Mouse (Mus musculus) CH12.LX (cell line): ENCODE data around the gene Adcy5. TPM values are rescaled to one million over a fixed set of nuclear protein-coding genes. Genes with fewer than 3 reads are reported as not detected.

Source experiments
- DNase-seq: peaks from one replicate; pipeline ENCODE4 v3.0.0-alpha.2; 2013; ENCODE audit errors: extremely low read depth
- H3K27ac ChIP-seq: 2 replicates; pipeline ENCODE4 v1.5.1; 2012; ENCODE audit warnings: low read depth, mild to moderate bottlenecking, control low read depth, moderate library complexity; ENCODE audit not compliant: insufficient read depth
- H3K27me3 ChIP-seq: replicated peaks from 2 replicates; pipeline ENCODE3; 2012; ENCODE audit warnings: inconsistent platforms
- H3K36me3 ChIP-seq, 2 experiments: replicated peaks in 1 of 2; 2 replicates each; pipeline versions ENCODE3 to v1.6.1; 2012; ENCODE audit warnings: inconsistent platforms in 1 of 2, low read length in 1 of 2, mild to moderate bottlenecking in 1 of 2, mixed read lengths in 1 of 2, moderate library complexity in 1 of 2; ENCODE audit not compliant: control insufficient read depth in 1 of 2, insufficient read depth in 1 of 2
- H3K4me1 ChIP-seq, 2 experiments: 2 replicates each; pipeline ENCODE4 v1.6.1; 2012; ENCODE audit warnings: inconsistent platforms in 1 of 2, moderate library complexity in 1 of 2; ENCODE audit not compliant: insufficient read depth in 2 of 2, control insufficient read depth in 1 of 2
- H3K4me2 ChIP-seq: 2 replicates; pipeline ENCODE4 v1.6.1; 2012; ENCODE audit warnings: low read depth, mild to moderate bottlenecking, control low read depth; ENCODE audit not compliant: poor library complexity, insufficient read depth, severe bottlenecking
- H3K4me3 ChIP-seq, 3 experiments: fragments of 150-350 bp in 1 of 3; sonication (generic) in 1 of 3; replicated peaks in 1 of 3; 2 replicates each; pipeline versions ENCODE3 to v1.5.1; 2011 to 2012; ENCODE audit warnings: low read depth in 2 of 3, low read length in 2 of 3, mild to moderate bottlenecking in 2 of 3, moderate library complexity in 2 of 3, control low read depth in 1 of 3, improper control_type of control experiment in 1 of 3, inconsistent platforms in 1 of 3, mixed read lengths in 1 of 3; ENCODE audit not compliant: poor library complexity in 1 of 3
- H3K79me2 ChIP-seq: replicated peaks from 2 replicates; pipeline ENCODE4 v1.6.1; 2012; ENCODE audit warnings: mild to moderate bottlenecking, moderate library complexity; ENCODE audit not compliant: control insufficient read depth, poor library complexity, insufficient read depth, severe bottlenecking; ENCODE audit errors: extremely low read depth
- H3K9ac ChIP-seq: 2 replicates; pipeline ENCODE4 v1.6.1; 2012; ENCODE audit warnings: low read depth, mild to moderate bottlenecking, control low read depth, moderate library complexity; ENCODE audit not compliant: insufficient read depth
- H3K9me3 ChIP-seq: replicated peaks from 2 replicates; pipeline ENCODE3; 2012; ENCODE audit warnings: low read length, inconsistent platforms, mixed read lengths
- BHLHE40 ChIP-seq: IDR thresholded peaks from 2 replicates; pipeline ENCODE4 v1.6.1; 2011; ENCODE audit warnings: mild to moderate bottlenecking, low read depth, low read length, improper control_type of control experiment
- CHD1 ChIP-seq: IDR thresholded peaks from 2 replicates; pipeline ENCODE4 v1.6.1; 2012; ENCODE audit warnings: low read depth, low read length, improper control_type of control experiment, inconsistent platforms
- CTCF ChIP-seq, 2 experiments: IDR thresholded peaks in 1 of 2; conservative IDR thresholded peaks in 1 of 2; 2 replicates each; pipeline ENCODE4 v1.5.1; 2011 to 2012; ENCODE audit warnings: low read depth in 2 of 2, low read length in 2 of 2, improper control_type of control experiment in 1 of 2, inconsistent platforms in 1 of 2, mild to moderate bottlenecking in 1 of 2, moderate library complexity in 1 of 2
- EP300 ChIP-seq: IDR thresholded peaks from 2 replicates; pipeline ENCODE4 v1.6.1; 2011; ENCODE audit warnings: low read length, improper control_type of control experiment
- GABPA ChIP-seq: IDR thresholded peaks from 2 replicates; pipeline ENCODE4 v1.6.1; 2012; ENCODE audit warnings: low read depth, low read length, improper control_type of control experiment, inconsistent platforms; ENCODE audit not compliant: insufficient replicate concordance
- JUN ChIP-seq: IDR thresholded peaks from 2 replicates; pipeline ENCODE4 v1.6.1; 2011; ENCODE audit warnings: low read depth, mild to moderate bottlenecking, low read length, improper control_type of control experiment, moderate library complexity; ENCODE audit not compliant: insufficient read depth
- MAFK ChIP-seq: IDR thresholded peaks from 2 replicates; pipeline ENCODE4 v1.6.1; 2011; ENCODE audit warnings: low read length, improper control_type of control experiment; ENCODE audit not compliant: insufficient replicate concordance
- MAZ ChIP-seq: IDR thresholded peaks from 2 replicates; pipeline ENCODE4 v1.6.1; 2012; ENCODE audit warnings: low read depth, mild to moderate bottlenecking, inconsistent platforms, low read length, improper control_type of control experiment, moderate library complexity
- MYC ChIP-seq: IDR thresholded peaks from 2 replicates; pipeline ENCODE4 v1.6.1; 2011; ENCODE audit warnings: low read depth, mild to moderate bottlenecking, improper control_type of control experiment, low read length
- NELFE ChIP-seq: IDR thresholded peaks from 2 replicates; pipeline ENCODE4 v1.6.1; 2011; ENCODE audit warnings: low read depth, low read length, improper control_type of control experiment
- NRF1 ChIP-seq: IDR thresholded peaks from 2 replicates; pipeline ENCODE4 v1.6.1; 2014; ENCODE audit warnings: low read depth, mild to moderate bottlenecking, inconsistent platforms, low read length, improper control_type of control experiment, moderate library complexity
- POLR2A ChIP-seq: IDR thresholded peaks from 2 replicates; pipeline ENCODE4 v1.6.1; 2011; ENCODE audit warnings: low read depth, mild to moderate bottlenecking, improper control_type of control experiment, low read length
- RCOR1 ChIP-seq: conservative IDR thresholded peaks from 2 replicates; pipeline ENCODE4 v1.6.1; 2012; ENCODE audit warnings: low read depth, mild to moderate bottlenecking, inconsistent platforms, low read length, improper control_type of control experiment
- USF2 ChIP-seq: conservative IDR thresholded peaks from 2 replicates; pipeline ENCODE4 v1.6.1; 2011; ENCODE audit warnings: low read depth, low read length, improper control_type of control experiment
- ZC3H11A ChIP-seq: IDR thresholded peaks from 2 replicates; pipeline ENCODE4 v1.6.1; 2012; ENCODE audit warnings: low read depth, mild to moderate bottlenecking, inconsistent platforms, low read length, improper control_type of control experiment
- ZKSCAN1 ChIP-seq: IDR thresholded peaks from 2 replicates; pipeline ENCODE4 v1.6.1; 2012; ENCODE audit warnings: low read depth, inconsistent platforms, low read length, improper control_type of control experiment, borderline replicate concordance
- ZMIZ1 ChIP-seq: IDR thresholded peaks from 2 replicates; pipeline ENCODE4 v1.6.1; 2012; ENCODE audit warnings: low read depth, mild to moderate bottlenecking, inconsistent platforms, low read length, improper control_type of control experiment
- dilution Hi-C: fragments of 300-500 bp; cut with MboI; formaldehyde crosslinking; loops from 2 replicates; pipeline ENCODE4 v1.14.3; 2020; ENCODE audit warnings: low sequenced_read_pairs; ENCODE audit not compliant: extremely low pct_unique_long_range_greater_than_20kb, extremely low pct_ligation_motif_present
- in situ Hi-C: fragments of 300-500 bp; cut with MboI; formaldehyde crosslinking; loops from 3 replicates; pipeline ENCODE4 v1.14.3; 2019; ENCODE audit warnings: low sequenced_read_pairs, low pct_ligation_motif_present, low pct_unique_long_range_greater_than_20kb, mixed read lengths
- polyA plus RNA-seq: library from polyadenylated mRNA; unstranded; fragments of >175 nt; gene quantifications from 2 replicates; pipeline ENCODE4 v1.2.1, GENCODE M21; 2012; ENCODE audit warnings: low read depth; ENCODE audit not compliant: insufficient read length
- total RNA-seq, 2 experiments: library from RNA; depleted of rRNA; stranded (reverse); fragments of 300-350 nt in 1 of 2; fragments of >200 nt in 1 of 2; gene quantifications; 2 replicates each; pipeline ENCODE4 v1.2.3; 2012 to 2014

Gene Adcy5
- total and polyA plus RNA-seq, 3 experiments = 0.04 TPM; not detected in 2

GRCm38 (mm10) chr16:35215047-35215446 lies 60.4 kb downstream of the Adcy5 start:
- dilution Hi-C loops = no loop called here

GRCm38 (mm10) chr16:35215498-35215897 lies 60.8 kb downstream of the Adcy5 start:
- Histone ChIP-seq H3K36me3 (no peaks in the 10 kb centered on the region), H3K79me2 (no peaks in the 10 kb centered on the region), H3K9ac (no peak overlapping the region), H3K27me3 (peaks cover 95% of the 10 kb centered on the region), H3K4me2 (no peak overlapping the region), H3K9me3 (no peaks in the 10 kb centered on the region), H3K4me3 (no peak overlapping the region), H3K4me1 (no peaks in the 10 kb centered on the region), H3K27ac (no peak overlapping the region)
- DNase-seq = no peak
- TF ChIP-seq GABPA = no peak
- no peak for TF ChIP-seq NRF1
- TF ChIP-seq EP300 = no peak
- TF ChIP-seq ZMIZ1 = no peak
- TF ChIP-seq USF2 = no peak
- no peak for TF ChIP-seq MAZ
- TF ChIP-seq POLR2A = no peak
- TF ChIP-seq BHLHE40 = no peak
- no peak for TF ChIP-seq NELFE
- dilution Hi-C loops (no loop called here), in situ Hi-C loops (no loop called here)

More at GRCm38 (mm10) chr16:35215047-35215446, 60.4 kb downstream of the Adcy5 start:
- DNase-seq = no peak
- H3K9me3 ChIP-seq = no peaks in the 10 kb centered on the region
- H3K79me2 ChIP-seq = no peaks in the 10 kb centered on the region
- in situ Hi-C loops = no loop called here
- no peaks in the 10 kb centered on the region for H3K36me3 ChIP-seq
- H3K27ac ChIP-seq = no peak overlapping the region
- no peaks in the 10 kb centered on the region for H3K4me1 ChIP-seq
- no peak overlapping the region for H3K4me3 ChIP-seq
- H3K27me3 ChIP-seq = peaks cover 95% of the 10 kb centered on the region
- no peak overlapping the region for H3K4me2 ChIP-seq
- no peak for TF ChIP-seq POLR2A
- no peak for TF ChIP-seq EP300
- no peak for TF ChIP-seq GABPA
- no peak for TF ChIP-seq MAZ
- TF ChIP-seq RCOR1 = no peak
- no peak for TF ChIP-seq CTCF (conservative IDR thresholded peaks at IDR 0.05 in 1 of 2, IDR thresholded peaks at IDR 0.05 in 1 of 2; ENCODE audit: low read depth in 2 of 2, low read length in 2 of 2)
- no peak for TF ChIP-seq ZC3H11A
- no peak for TF ChIP-seq JUN
- TF ChIP-seq ZKSCAN1 = no peak
- no peak for TF ChIP-seq MAFK
- TF ChIP-seq CHD1 = no peak
- TF ChIP-seq MYC = no peak
- TF ChIP-seq, all 38 proteins: peak for 0
- H3K9ac ChIP-seq = no peak overlapping the region
